Mouse (Mus musculus) stomach, embryonic 16.5 days (tissue): Measurements from ENCODE around the gene Rdh12. TPM values are rescaled to one million over a fixed set of nuclear protein-coding genes. Genes with fewer than 3 reads are reported as not detected.

Source experiments
- polyA plus RNA-seq: library from polyadenylated mRNA; unstranded; fragments of >200 nt; fragmentation: Nextera tagmentation; extraction: Ambion mirVana; gene quantifications from 2 replicates; pipeline ENCODE4 v1.2.1, GENCODE M21; 2015

Gene Rdh12
- polyA plus RNA-seq, 1 experiment from 2014 or later = 40.0 TPM

Other genes starting within 250 kb of the Rdh12 start
- gene Tmem229b, start 201.3 kb upstream of the Rdh12 start, polyA plus RNA-seq = 7.1 and 7.6 TPM in 2 replicates
- gene Plekhh1, start 179.8 kb upstream of the Rdh12 start, polyA plus RNA-seq = 5.8 and 5.9 TPM in 2 replicates
- gene Pigh, start 119.3 kb upstream of the Rdh12 start, polyA plus RNA-seq = 35.0 and 36.7 TPM in 2 replicates
- 1.7 and 2.0 TPM in 2 replicates for gene Arg2, start 78.1 kb upstream of the Rdh12 start, polyA plus RNA-seq
- 105 and 111 TPM in 2 replicates for gene Vti1b, start 36.2 kb upstream of the Rdh12 start, polyA plus RNA-seq
- gene Rdh11, start 16.6 kb upstream of the Rdh12 start, polyA plus RNA-seq = 30.1 and 33.4 TPM in 2 replicates
- 13.0 and 13.9 TPM in 2 replicates for gene Zfyve26, start 87.4 kb downstream of the Rdh12 start, polyA plus RNA-seq
- gene Rad51b, start 88.4 kb downstream of the Rdh12 start, polyA plus RNA-seq = 7.8 and 8.1 TPM in 2 replicates